7 mouse cellular contexts compared by ENCODE assay signal in the genomic region with DNA sequence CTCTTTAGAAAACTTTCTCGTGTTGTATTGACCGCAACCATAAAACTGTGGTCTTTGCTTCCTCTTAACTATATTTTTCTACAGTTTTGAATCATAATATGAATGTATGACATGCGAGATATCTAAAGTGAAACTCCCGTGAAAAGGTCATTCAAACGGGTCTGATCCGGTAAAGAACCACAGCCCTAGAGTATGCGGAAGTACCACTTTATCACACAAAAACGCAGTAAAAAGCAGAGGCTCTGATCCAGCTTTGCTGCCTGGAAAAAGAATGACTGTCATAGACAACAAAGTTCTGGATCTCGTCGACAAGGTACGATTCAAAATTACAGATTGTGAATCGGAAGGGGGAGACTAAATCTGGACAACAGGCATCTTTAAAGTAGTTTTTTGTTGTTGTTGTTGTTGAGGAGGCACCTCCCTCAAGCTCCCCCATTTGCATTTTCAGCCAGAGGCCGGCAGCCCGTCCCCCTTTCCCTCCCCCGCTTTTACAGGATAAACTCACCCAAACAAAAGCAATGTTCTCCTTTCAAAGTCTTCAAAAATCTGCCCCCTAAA. TPM values are rescaled to one million over a fixed set of nuclear protein-coding genes. Genes with fewer than 3 reads are reported as not detected.
A peak's percentile ranks its signal among the peaks of the same experiment; 100 is the strongest.
DNase-seq lines count a peak whose midpoint lies in the region; ATAC-seq and TF ChIP-seq lines count a peak whose summit lies in the region.

No protein-coding gene starts in this region.

- ATAC-seq in heart, embryonic 14.5 days (ENCODE audit: insufficient number of reproducible peaks, insufficient read depth, low FRiP score, low read depth): no peak
- ATAC-seq in midbrain, embryonic 11.5 days (ENCODE audit: low FRiP score): peak; percentile 42; the same call in 1 of the 2 replicates

- H3K36me3 ChIP-seq in heart, embryonic 14.5 days (ENCODE audit: control insufficient read depth, insufficient read depth, low read length): no peaks in the 10 kb centered on the region
- H3K36me3 ChIP-seq in midbrain, embryonic 11.5 days (ENCODE audit: control insufficient read depth, insufficient read depth, low read length): no peaks in the 10 kb centered on the region

- peak overlapping the region; percentile 66 for H3K4me2 ChIP-seq in heart, embryonic 14.5 days (ENCODE audit: low read length)
- H3K4me2 ChIP-seq in midbrain, embryonic 11.5 days: peak overlapping the region; percentile 21

- TF ChIP-seq POLR2A in cerebellum, adult 2 months (IDR thresholded peaks at IDR 0.05; ENCODE audit: borderline replicate concordance, insufficient read depth, low read length): no peak

- DNase-seq in Muller cell, postnatal 12 days (ENCODE audit: inconsistent ontology term): peak; percentile 72
- peak; percentile 22 for DNase-seq in embryo, embryonic 10.5 days (ENCODE audit: low spot score)
- peak; percentile 9 to 24 for DNase-seq in kidney, postnatal 36 days
- peak; percentile 88 for DNase-seq in midbrain, embryonic 11.5 days (ENCODE audit: low spot score, missing footprints)
- DNase-seq in cerebellum, adult 2 months: no peak
- DNase-seq in urinary bladder, postnatal 36 days (ENCODE audit: low spot score in 2 of 2): no peak

- peak overlapping the region; percentile 75 for H3K9ac ChIP-seq in heart, embryonic 14.5 days (ENCODE audit: low read length)
- H3K9ac ChIP-seq in midbrain, embryonic 11.5 days (ENCODE audit: low read length): peak overlapping the region; percentile 9; the same call in 1 of the 2 replicates

- H3K4me3 ChIP-seq in heart, embryonic 14.5 days (ENCODE audit: control insufficient read depth in 1 of 2, insufficient read depth in 1 of 2, low read depth in 1 of 2, low read length in 2 of 2): peak overlapping the region; percentile 54 to 58
- H3K4me3 ChIP-seq in midbrain, embryonic 11.5 days (ENCODE audit: low read depth, low read length): peak overlapping the region; percentile 5; the same call in 1 of the 2 replicates
- no peak overlapping the region for H3K4me3 ChIP-seq in cerebellum, adult 2 months (replicated peaks; ENCODE audit: insufficient read depth, low read depth, low read length)

- H3K27me3 ChIP-seq in heart, embryonic 14.5 days (ENCODE audit: control insufficient read depth, insufficient read depth, low read length): no peaks in the 10 kb centered on the region
- no peaks in the 10 kb centered on the region for H3K27me3 ChIP-seq in midbrain, embryonic 11.5 days (ENCODE audit: control insufficient read depth, insufficient read depth, low read length)
- H3K27me3 ChIP-seq in cerebellum, adult 2 months (ENCODE audit: control insufficient read depth, insufficient read depth, low read length): no peaks in the 10 kb centered on the region

- WGBS in heart, embryonic 14.5 days: 10% methylated on average over 15 of the region's 15 CpGs
- WGBS in midbrain, embryonic 11.5 days: 17% methylated on average over 15 of the region's 15 CpGs
- WGBS in cerebellum, adult 2 months: 15% methylated on average over 15 of the region's 15 CpGs

- peak overlapping the region; percentile 71 to 83 for H3K27ac ChIP-seq in heart, embryonic 14.5 days (replicated peaks in 1 of 2; ENCODE audit: control insufficient read depth in 1 of 2, insufficient read depth in 1 of 2, low read depth in 2 of 2, low read length in 2 of 2)
- H3K27ac ChIP-seq in midbrain, embryonic 11.5 days (ENCODE audit: low read depth, low read length): no peak overlapping the region
- no peak overlapping the region for H3K27ac ChIP-seq in cerebellum, adult 2 months (ENCODE audit: insufficient read depth, low read length)

- H3K4me1 ChIP-seq in heart, embryonic 14.5 days (ENCODE audit: control insufficient read depth in 2 of 2, insufficient read depth in 2 of 2, low read length in 2 of 2): no peaks in the 10 kb centered on the region
- H3K4me1 ChIP-seq in midbrain, embryonic 11.5 days (ENCODE audit: control insufficient read depth, insufficient read depth, low read length): no peaks in the 10 kb centered on the region
- H3K4me1 ChIP-seq in cerebellum, adult 2 months (ENCODE audit: control insufficient read depth, insufficient read depth, low read length): no peaks in the 10 kb centered on the region

- TF ChIP-seq CTCF in cerebellum, adult 2 months (IDR thresholded peaks at IDR 0.05; ENCODE audit: borderline replicate concordance, insufficient read depth, low read depth, low read length): no peak

- no peaks in the 10 kb centered on the region for H3K9me3 ChIP-seq in heart, embryonic 14.5 days (ENCODE audit: control insufficient read depth, low read length)
- H3K9me3 ChIP-seq in midbrain, embryonic 11.5 days (ENCODE audit: control insufficient read depth, low read length): no peaks in the 10 kb centered on the region

RNA-seq across cellular contexts. Expression of a gene that starts 0.4 kb away (rescaled TPM):
- polyA plus RNA-seq in heart, embryonic 14.5 days (2014; fragmentation: Nextera tagmentation; extraction: Ambion mirVana): 8.0 and 9.5 TPM in 2 replicates
- 1.9 and 2.1 TPM in 2 replicates for polyA plus RNA-seq in midbrain, embryonic 11.5 days (2014; fragmentation: Nextera tagmentation; extraction: Ambion mirVana)
- polyA plus RNA-seq in cerebellum, adult 2 months (2012; rRNA removed): 3.3 and 3.8 TPM in 2 replicates

RNA-seq across cellular contexts. Expression of a gene that starts 14.4 kb away (rescaled TPM):
- polyA plus RNA-seq in heart, embryonic 14.5 days (2014; fragmentation: Nextera tagmentation; extraction: Ambion mirVana): 0.20 TPM in 1 of 2 replicates, not detected in the other
- not detected in 2 replicates for polyA plus RNA-seq in midbrain, embryonic 11.5 days (2014; fragmentation: Nextera tagmentation; extraction: Ambion mirVana)
- not detected in 2 replicates for polyA plus RNA-seq in cerebellum, adult 2 months (2012; rRNA removed)

RNA-seq across cellular contexts. Expression of a gene that starts 27.0 kb away (rescaled TPM):
- 0.47 and 0.54 TPM in 2 replicates for polyA plus RNA-seq in heart, embryonic 14.5 days (2014; fragmentation: Nextera tagmentation; extraction: Ambion mirVana)
- polyA plus RNA-seq in midbrain, embryonic 11.5 days (2014; fragmentation: Nextera tagmentation; extraction: Ambion mirVana): 0.40 TPM in 1 of 2 replicates, not detected in the other
- polyA plus RNA-seq in cerebellum, adult 2 months (2012; rRNA removed): 0.28 and 0.33 TPM in 2 replicates

RNA-seq across cellular contexts. Expression of a gene that starts 38.3 kb away (rescaled TPM):
- polyA plus RNA-seq in heart, embryonic 14.5 days (2014; fragmentation: Nextera tagmentation; extraction: Ambion mirVana): 2.0 and 2.6 TPM in 2 replicates
- 0.30 and 0.65 TPM in 2 replicates for polyA plus RNA-seq in midbrain, embryonic 11.5 days (2014; fragmentation: Nextera tagmentation; extraction: Ambion mirVana)
- 1.3 TPM in 2 replicates for polyA plus RNA-seq in cerebellum, adult 2 months (2012; rRNA removed)

RNA-seq across cellular contexts. Expression of a gene that starts 54.8 kb away (rescaled TPM):
- polyA plus RNA-seq in heart, embryonic 14.5 days (2014; fragmentation: Nextera tagmentation; extraction: Ambion mirVana): not detected in 2 replicates
- not detected in 2 replicates for polyA plus RNA-seq in midbrain, embryonic 11.5 days (2014; fragmentation: Nextera tagmentation; extraction: Ambion mirVana)
- polyA plus RNA-seq in cerebellum, adult 2 months (2012; rRNA removed): 0.03 and 0.11 TPM in 2 replicates

Comparison
In these comparisons a context has a peak if more than half of its experiments do, and no peak if none do; other contexts are left out.
1. DNase-seq: peak in Muller cell, postnatal 12 days (single experiment), embryo, embryonic 10.5 days (single experiment), kidney, postnatal 36 days (2 of 2) and midbrain, embryonic 11.5 days (single experiment); none in cerebellum, adult 2 months (0 of 2) and urinary bladder, postnatal 36 days (0 of 2).
2. H3K27ac ChIP-seq: peak in heart, embryonic 14.5 days (2 of 2); none in midbrain, embryonic 11.5 days (single experiment) and cerebellum, adult 2 months (single experiment).